Mouse (Mus musculus): ENCODE data around the gene Gm11236.
"Not testable (repeated sequence)": the region's sequence is repeated elsewhere in the genome, so short reads cannot be mapped to it uniquely, and the experiment has no call there.

The Gm11236 gene

DNA sequence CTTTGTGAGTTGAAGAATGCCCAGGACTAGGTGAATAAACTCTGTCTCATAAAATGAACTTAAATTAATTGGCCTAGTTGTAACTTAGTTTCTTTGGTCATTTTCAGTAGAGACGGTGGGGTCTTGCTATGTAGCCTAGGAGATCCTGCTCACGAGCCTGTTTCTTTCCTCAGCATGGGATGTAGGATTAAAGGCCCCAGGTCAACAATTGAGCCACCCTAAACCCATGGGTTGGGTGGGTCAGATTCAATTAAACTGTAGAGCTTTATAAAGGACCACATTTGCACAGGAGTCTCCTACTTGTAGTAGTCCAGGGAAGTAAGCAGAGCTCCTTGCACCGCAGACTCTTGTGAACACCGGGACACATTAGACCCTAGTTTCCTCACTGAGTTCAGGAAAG is at the start of gene Gm11236:
Gene Gm11236 (plus strand): TSS at position 301 of the 400 bp plus-strand sequence.
- not testable (repeated sequence) for DNase-seq (ENCODE audit: low spot score in 2 of 2)

DNA sequence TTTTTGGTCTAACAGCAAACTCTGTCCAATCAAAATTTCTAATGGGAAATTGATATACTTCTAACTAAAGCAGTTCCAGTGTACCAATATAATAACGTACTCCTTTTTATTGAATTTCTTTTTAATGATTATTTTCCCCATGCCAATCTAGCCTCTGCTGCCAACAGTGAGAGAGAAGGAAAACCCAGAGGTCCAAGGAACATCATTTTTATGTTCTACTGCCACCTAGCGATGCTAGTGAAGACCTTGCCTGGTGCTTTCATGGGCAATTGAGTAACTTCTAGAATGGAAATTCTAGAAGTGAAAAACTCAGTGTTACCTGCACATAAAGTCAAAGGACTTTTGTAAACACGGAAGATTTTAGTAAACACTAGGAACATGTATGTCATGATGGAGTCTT is 38.7 kb upstream of the Gm11236 start:
- DNase-seq (ENCODE audit: low spot score in 2 of 2) = no peak

DNA sequence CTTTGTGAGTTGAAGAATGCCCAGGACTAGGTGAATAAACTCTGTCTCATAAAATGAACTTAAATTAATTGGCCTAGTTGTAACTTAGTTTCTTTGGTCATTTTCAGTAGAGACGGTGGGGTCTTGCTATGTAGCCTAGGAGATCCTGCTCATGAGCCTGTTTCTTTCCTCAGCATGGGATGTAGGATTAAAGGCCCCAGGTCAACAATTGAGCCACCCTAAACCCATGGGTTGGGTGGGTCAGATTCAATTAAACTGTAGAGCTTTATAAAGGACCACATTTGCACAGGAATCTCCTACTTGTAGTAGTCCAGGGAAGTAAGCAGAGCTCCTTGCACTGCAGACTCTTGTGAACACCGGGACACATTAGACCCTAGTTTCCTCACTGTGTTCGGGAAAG is 30.3 kb upstream of the Gm11236 start, which contains the start of gene Gm11238:
Gene Gm11238 (plus strand): TSS at position 301 of the 400 bp plus-strand sequence.
- not testable (repeated sequence) for DNase-seq (ENCODE audit: low spot score in 2 of 2)

DNA sequence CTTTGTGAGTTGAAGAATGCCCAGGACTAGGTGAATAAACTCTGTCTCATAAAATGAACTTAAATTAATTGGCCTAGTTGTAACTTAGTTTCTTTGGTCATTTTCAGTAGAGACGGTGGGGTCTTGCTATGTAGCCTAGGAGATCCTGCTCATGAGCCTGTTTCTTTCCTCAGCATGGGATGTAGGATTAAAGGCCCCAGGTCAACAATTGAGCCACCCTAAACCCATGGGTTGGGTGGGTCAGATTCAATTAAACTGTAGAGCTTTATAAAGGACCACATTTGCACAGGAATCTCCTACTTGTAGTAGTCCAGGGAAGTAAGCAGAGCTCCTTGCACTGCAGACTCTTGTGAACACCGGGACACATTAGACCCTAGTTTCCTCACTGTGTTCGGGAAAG is 15.2 kb upstream of the Gm11236 start, which contains the start of gene Gm11237:
Gene Gm11237 (plus strand): TSS at position 301 of the 400 bp plus-strand sequence.
- DNase-seq (ENCODE audit: low spot score in 2 of 2) = not testable (repeated sequence)

DNA sequence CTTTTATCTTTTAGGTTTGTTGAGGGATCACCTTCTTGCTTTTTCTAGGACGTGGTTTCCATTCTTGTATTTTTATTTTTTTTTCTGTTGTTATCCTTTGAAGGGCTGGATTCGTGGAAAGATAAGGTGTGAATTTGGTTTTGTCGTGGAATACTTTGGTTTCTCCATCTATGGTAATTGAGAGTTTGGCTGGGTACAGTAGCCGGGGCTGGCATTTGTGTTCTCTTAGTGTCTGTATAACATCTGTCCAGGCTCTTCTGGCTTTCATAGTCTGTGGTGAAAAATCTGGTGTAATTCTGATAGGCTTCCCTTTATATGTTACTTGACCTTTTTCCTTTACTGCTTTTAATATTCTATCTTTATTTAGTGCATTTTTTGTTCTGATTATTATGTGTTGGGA is 23.9 kb downstream of the Gm11236 start:
- peak in 1 of 2 experiments; percentile 3 for DNase-seq (ENCODE audit: low spot score in 2 of 2)

DNA sequence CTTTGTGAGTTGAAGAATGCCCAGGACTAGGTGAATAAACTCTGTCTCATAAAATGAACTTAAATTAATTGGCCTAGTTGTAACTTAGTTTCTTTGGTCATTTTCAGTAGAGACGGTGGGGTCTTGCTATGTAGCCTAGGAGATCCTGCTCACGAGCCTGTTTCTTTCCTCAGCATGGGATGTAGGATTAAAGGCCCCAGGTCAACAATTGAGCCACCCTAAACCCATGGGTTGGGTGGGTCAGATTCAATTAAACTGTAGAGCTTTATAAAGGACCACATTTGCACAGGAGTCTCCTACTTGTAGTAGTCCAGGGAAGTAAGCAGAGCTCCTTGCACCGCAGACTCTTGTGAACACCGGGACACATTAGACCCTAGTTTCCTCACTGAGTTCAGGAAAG is 30.1 kb downstream of the Gm11236 start, which contains the start of gene Gm11239:
Gene Gm11239 (plus strand): TSS at position 301 of the 400 bp plus-strand sequence.
- DNase-seq (ENCODE audit: low spot score in 2 of 2) = not testable (repeated sequence)

DNA sequence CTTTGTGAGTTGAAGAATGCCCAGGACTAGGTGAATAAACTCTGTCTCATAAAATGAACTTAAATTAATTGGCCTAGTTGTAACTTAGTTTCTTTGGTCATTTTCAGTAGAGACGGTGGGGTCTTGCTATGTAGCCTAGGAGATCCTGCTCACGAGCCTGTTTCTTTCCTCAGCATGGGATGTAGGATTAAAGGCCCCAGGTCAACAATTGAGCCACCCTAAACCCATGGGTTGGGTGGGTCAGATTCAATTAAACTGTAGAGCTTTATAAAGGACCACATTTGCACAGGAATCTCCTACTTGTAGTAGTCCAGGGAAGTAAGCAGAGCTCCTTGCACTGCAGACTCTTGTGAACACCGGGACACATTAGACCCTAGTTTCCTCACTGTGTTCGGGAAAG is 45.3 kb downstream of the Gm11236 start, which contains the start of gene Gm428:
Gene Gm428 (plus strand): TSS at position 301 of the 400 bp plus-strand sequence.
- DNase-seq (ENCODE audit: low spot score in 2 of 2) = not testable (repeated sequence)
